Mouse (Mus musculus): ENCODE measurements around the gene Gal3st1. TPM values are rescaled to one million over a fixed set of nuclear protein-coding genes. Genes with fewer than 3 reads are reported as not detected.

Gene Gal3st1
- total RNA-seq, 1 experiment from 2014 or later = 2.2 TPM

- ATAC-seq (replicated peaks in 1 of 2; ENCODE audit: insufficient read depth in 1 of 2, low FRiP score in 2 of 2, low TSS enrichment in 1 of 2, low read depth in 1 of 2, poor library complexity in 2 of 2, severe bottlenecking in 2 of 2) = no peak
Observed at GRCm38 (mm10) chr11:4048438-4048837, 65.0 kb downstream of the Gal3st1 start.

Other genes with a start within 250 kb of the Gal3st1 start
- 0.81 TPM in 1 of 2 replicates, not detected in the other for gene Osbp2, start 119.7 kb upstream of the Gal3st1 start, total RNA-seq (2017)
- 0.31 TPM in 1 of 2 replicates, not detected in the other for gene 4921536K21Rik, start 88.5 kb upstream of the Gal3st1 start, total RNA-seq (2017)
- gene Dusp18, start 88.4 kb upstream of the Gal3st1 start, total RNA-seq (2017) = 0.79 and 1.3 TPM in 2 replicates
- gene Slc35e4, start 69.0 kb upstream of the Gal3st1 start, total RNA-seq (2017) = 3.3 and 4.1 TPM in 2 replicates
- 15.0 and 21.2 TPM in 2 replicates for gene Tcn2, start 51.5 kb upstream of the Gal3st1 start, total RNA-seq (2017)
- 117 and 128 TPM in 2 replicates for gene Pes1, start 19.7 kb upstream of the Gal3st1 start, total RNA-seq (2017)
- not detected in 2 replicates for gene 4930556J24Rik, start 6.9 kb upstream of the Gal3st1 start, total RNA-seq (2017)
- gene Sec14l4, start 47.8 kb downstream of the Gal3st1 start, total RNA-seq (2017) = not detected in 2 replicates
- not detected in 2 replicates for gene Sec14l3, start 81.2 kb downstream of the Gal3st1 start, total RNA-seq (2017)
- 5.5 and 15.3 TPM in 2 replicates for gene Mtfp1, start 111.8 kb downstream of the Gal3st1 start, total RNA-seq (2017)
- 3.1 and 5.9 TPM in 2 replicates for gene Sec14l2, start 139.8 kb downstream of the Gal3st1 start, total RNA-seq (2017)
- gene Rnf215, start 151.6 kb downstream of the Gal3st1 start, total RNA-seq (2017) = 13.8 and 28.8 TPM in 2 replicates
- 1.6 and 2.8 TPM in 2 replicates for gene Ccdc157, start 176.7 kb downstream of the Gal3st1 start, total RNA-seq (2017)
- gene Sf3a1, start 176.7 kb downstream of the Gal3st1 start, total RNA-seq (2017) = 34.0 and 48.0 TPM in 2 replicates
- gene Tbc1d10a, start 203.2 kb downstream of the Gal3st1 start, total RNA-seq (2017) = 9.6 and 13.6 TPM in 2 replicates
- 1.9 TPM in 2 replicates for gene Castor1, start 234.6 kb downstream of the Gal3st1 start, total RNA-seq (2017)

Measured in hematopoietic stem cell, adult 5-6 weeks (primary cell).